Mouse (Mus musculus) stomach, postnatal 0 days (tissue): ENCODE measurements around the gene Sec14l4. TPM values are rescaled to one million over a fixed set of nuclear protein-coding genes. Genes with fewer than 3 reads are reported as not detected.

Experiments used
- ATAC-seq: fragments of 200-750 bp; cut with Nextera tagmentation; 2 replicates; pipeline ENCODE4 v1.8.0; 2017; ENCODE audit not compliant: low FRiP score, low TSS enrichment
- DNase-seq: peaks from one replicate; pipeline ENCODE4 v3.0.0-alpha.2; 2016; ENCODE audit warnings: low spot score
- H3K27ac ChIP-seq: fragments of 300-500 bp; sonication (generic); replicated peaks from 2 replicates; pipeline ENCODE4 v1.5.1; 2014; ENCODE audit warnings: mild to moderate bottlenecking, control low read depth
- H3K27me3 ChIP-seq: fragments of 300-500 bp; sonication (generic); 2 replicates; pipeline ENCODE4 v1.6.1; 2014; ENCODE audit warnings: low read length; ENCODE audit not compliant: control insufficient read depth, insufficient read depth
- H3K36me3 ChIP-seq: fragments of 300-500 bp; sonication (generic); 2 replicates; pipeline ENCODE4 v1.6.1; 2014; ENCODE audit warnings: low read length, mixed read lengths; ENCODE audit not compliant: control insufficient read depth, insufficient read depth
- H3K4me1 ChIP-seq: fragments of 300-500 bp; sonication (generic); replicated peaks from 2 replicates; pipeline ENCODE4 v1.6.1; 2014; ENCODE audit warnings: antibody characterized with exemption; ENCODE audit not compliant: control insufficient read depth, insufficient read depth
- H3K4me2 ChIP-seq: fragments of 300-500 bp; sonication (generic); replicated peaks from 2 replicates; pipeline ENCODE4 v1.6.1; 2014; ENCODE audit warnings: low read depth, mild to moderate bottlenecking, control low read depth, moderate library complexity
- H3K4me3 ChIP-seq: fragments of 300-500 bp; sonication (generic); 2 replicates; pipeline ENCODE4 v1.5.1; 2014; ENCODE audit warnings: low read depth, low read length, control low read depth
- H3K9ac ChIP-seq: fragments of 300-500 bp; sonication (generic); 2 replicates; pipeline ENCODE4 v1.6.1; 2014; ENCODE audit warnings: mild to moderate bottlenecking, low read length, control low read depth, mixed read lengths
- H3K9me3 ChIP-seq: fragments of 300-500 bp; sonication (generic); 2 replicates; pipeline ENCODE4 v1.6.1; 2016; ENCODE audit warnings: low read length; ENCODE audit not compliant: control insufficient read depth
- CTCF ChIP-seq: IDR thresholded peaks from 2 replicates; pipeline ENCODE4 v1.5.1; 2016; ENCODE audit warnings: antibody characterized with exemption, low read depth, mild to moderate bottlenecking, moderate library complexity
- EP300 ChIP-seq: optimal IDR thresholded peaks from 2 replicates; pipeline ENCODE3; 2016; ENCODE audit warnings: antibody characterized with exemption
- WGBS: fragments of 180-500 bp; shearing (Covaris S2); extraction: QIAGEN DNeasy Blood & Tissue Kit; methylation state at CpG from one replicate; pipeline ENCODE4 v1.1.7; 2014; 5-methylcytosine and 5-hydroxymethylcytosine counted together
- polyA plus RNA-seq: library from polyadenylated mRNA; unstranded; fragments of >200 nt; fragmentation: Nextera tagmentation; extraction: Ambion mirVana; gene quantifications from 2 replicates; pipeline ENCODE4 v1.2.1, GENCODE M21; 2015

The Sec14l4 gene
- 2.5 and 3.8 TPM in 2 replicates for polyA plus RNA-seq

DNA sequence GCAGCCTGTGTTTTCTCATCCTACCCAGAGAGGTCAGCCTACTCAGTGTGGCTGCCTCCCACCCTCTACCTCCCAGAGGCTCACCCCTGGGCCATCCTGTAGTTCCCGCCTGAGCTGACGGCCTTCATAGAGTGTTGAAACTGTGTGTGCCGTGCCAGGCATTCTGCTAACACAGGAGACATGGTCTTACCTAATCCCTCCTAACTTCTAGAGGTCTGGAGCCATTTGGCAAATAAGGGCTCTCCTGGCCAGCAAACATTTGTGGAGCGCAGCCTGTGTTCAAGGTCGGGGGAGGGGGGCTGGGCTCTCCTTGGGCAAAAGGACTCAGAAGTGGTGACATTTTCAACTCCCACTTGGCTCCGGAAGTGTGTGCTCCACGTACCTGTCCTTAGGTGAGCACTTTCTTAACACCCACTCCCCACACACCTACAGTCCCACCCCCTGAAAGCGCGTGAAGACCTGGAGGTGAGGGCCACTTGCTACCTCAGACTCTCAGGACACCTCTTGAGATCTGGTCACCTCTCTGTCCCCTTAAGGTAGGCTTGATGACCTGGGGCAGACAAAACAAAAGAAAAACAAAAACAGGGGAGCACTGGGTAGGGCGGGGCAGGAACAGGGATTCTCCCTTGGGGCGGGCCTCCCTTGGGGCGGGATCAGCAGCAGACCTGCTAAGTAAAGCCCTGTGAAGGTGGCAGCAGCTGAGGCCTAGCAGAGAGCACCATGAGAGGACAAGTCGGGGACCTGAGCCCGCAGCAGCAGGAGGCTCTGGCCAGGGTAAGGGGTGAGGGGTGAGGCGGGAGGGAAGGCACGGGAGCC lies at the start of gene Sec14l4:
Sec14l4 (plus strand) TSS at position 337 of the 816 bp plus-strand sequence.
- H3K27me3 ChIP-seq: no peaks in the 10 kb centered on the region
- no peaks in the 10 kb centered on the region for H3K36me3 ChIP-seq
- DNase-seq (peak; percentile 56), ATAC-seq (peak; percentile 53)
- TF ChIP-seq CTCF (no peak), EP300 (no peak)
- H3K27ac ChIP-seq: no peak within 1 kb of the TSS
- no peaks in the 10 kb centered on the region for H3K9me3 ChIP-seq
- H3K4me2 ChIP-seq: no peak within 1 kb of the TSS
- 36% methylated on average over 16 of the region's 16 CpGs for WGBS
- H3K4me1 ChIP-seq: no peaks in the 10 kb centered on the region
- H3K9ac ChIP-seq: peak within 1 kb of the TSS; percentile 18; the same call in 1 of the 2 replicates
- no peak within 1 kb of the TSS for H3K4me3 ChIP-seq

DNA sequence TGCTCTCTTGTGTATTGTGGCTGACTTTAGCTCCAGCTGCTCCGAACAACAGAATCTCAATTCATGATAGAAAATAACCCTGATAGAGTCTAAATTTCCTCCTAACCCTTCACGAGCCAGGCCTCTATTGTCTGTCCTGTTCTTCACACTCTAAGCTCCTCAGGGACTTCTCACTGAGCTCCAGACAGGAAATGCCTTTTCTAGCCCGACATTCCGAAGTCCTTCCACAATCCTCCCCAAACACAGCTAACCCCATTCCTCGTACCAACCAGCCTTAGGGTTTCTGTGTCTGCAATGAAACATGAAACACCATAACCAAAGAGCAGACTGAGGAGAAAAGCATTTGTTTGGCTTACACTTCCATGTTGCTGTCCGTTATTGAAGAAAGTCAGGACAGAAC lies 49.7 kb upstream of the Sec14l4 start:
- no peaks in the 10 kb centered on the region for H3K4me1 ChIP-seq
- no peaks in the 10 kb centered on the region for H3K9me3 ChIP-seq
- H3K4me3 ChIP-seq: no peak overlapping the region
- peaks cover 9% of the 10 kb centered on the region for H3K36me3 ChIP-seq
- H3K4me2 ChIP-seq: no peak overlapping the region
- ATAC-seq (no peak), DNase-seq (no peak)
- no peak overlapping the region for H3K27ac ChIP-seq
- WGBS: 67% methylated on average over 6 of the region's 6 CpGs
- TF ChIP-seq EP300 (no peak), CTCF (no peak)
- no peak overlapping the region for H3K9ac ChIP-seq
- no peaks in the 10 kb centered on the region for H3K27me3 ChIP-seq

DNA sequence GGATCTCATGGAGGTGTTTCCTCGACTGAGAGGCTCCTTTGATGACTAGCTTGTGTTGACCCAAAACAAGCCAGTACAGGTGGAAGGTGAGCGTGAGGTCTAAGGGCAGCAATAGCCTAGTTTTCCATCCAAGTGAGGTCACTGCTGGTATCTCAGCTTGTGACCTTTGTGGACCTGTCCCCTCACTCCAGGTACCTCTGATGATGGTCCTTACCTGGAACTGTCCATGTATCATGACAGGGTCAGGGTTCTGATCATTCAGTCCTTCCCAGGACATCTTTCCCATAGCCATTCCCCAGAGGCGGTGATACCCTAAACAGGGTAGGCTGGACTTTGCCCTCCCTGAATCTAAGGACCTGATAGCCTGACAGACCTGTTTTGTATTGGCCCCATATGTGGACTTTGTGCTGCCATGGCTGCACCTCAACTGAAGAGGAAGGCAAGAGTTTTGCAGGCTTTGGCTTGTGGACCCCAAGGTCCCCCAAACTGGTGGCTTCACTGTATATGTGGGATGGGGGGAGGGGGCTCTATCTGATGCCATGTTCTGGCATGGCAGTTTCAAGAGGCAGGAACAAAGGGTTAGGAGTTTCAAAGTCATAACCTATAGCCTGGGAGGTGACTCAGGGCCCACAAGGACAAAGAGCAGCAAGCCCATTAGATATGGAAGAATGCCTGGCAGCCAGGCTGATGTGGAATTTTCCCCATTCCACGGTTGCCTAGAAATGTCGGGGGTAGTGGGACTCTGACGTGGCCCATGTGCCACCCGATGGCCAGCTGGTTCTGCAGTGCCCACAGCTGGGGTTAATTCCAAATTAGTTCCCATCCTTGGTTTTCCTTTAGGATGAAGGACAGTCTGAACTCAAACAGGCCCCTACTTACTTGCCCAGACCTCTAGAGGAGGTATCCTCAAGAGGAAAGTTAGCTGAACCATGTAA lies 48.7 kb upstream of the Sec14l4 start:
- Histone ChIP-seq H3K4me2 (peak overlapping the region; percentile 49), H3K27me3 (no peaks in the 10 kb centered on the region), H3K27ac (peak overlapping the region; percentile 83), H3K4me1 (0 out of 2 replicates have a peak, but pooled peaks cover 2% of the 10 kb centered on the region), H3K9me3 (no peaks in the 10 kb centered on the region), H3K36me3 (peaks cover 9% of the 10 kb centered on the region), H3K4me3 (peak overlapping the region; percentile 41), H3K9ac (no peak overlapping the region)
- 60% methylated on average over 7 of the region's 7 CpGs for whole genome bisulfite sequencing
- DNase-seq (peak; percentile 58), ATAC-seq (peak; percentile 61)
- TF ChIP-seq CTCF (no peak), EP300 (no peak)

DNA sequence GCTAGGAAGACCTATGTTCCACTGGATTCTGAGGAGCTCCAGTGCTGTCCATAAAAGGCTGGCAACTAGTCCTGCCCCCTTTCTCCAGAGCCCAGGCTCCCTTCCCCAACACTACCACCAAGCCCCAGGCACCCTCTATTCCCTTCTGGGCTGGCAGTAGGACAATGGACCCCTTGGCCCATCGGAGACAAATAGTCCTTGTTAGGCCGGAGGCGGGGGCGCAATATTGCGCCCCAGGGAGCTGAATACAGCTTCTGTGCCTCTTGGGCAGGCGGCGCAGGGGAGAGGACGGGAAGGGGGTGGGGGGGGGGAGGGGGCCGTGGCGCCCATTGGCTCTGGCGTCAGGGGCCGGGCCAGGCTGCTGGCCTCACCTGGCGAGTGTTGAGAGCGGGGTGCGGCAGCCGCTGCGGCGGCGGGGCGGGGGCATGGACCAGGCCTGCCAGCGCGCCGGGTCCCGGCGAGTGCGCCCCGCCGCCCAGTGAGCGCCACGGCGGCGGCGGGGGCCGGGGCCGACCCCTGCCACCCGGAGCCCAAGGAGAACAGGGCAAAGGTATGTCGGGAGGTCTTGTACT lies 47.9 kb upstream of the Sec14l4 start, which contains the start of gene Gal3st1:
Gal3st1 (plus strand) TSS at position 346 of the 572 bp plus-strand sequence.
- H3K4me1 ChIP-seq: 0 out of 2 replicates have a peak, but pooled peaks cover 2% of the 10 kb centered on the region
- peak within 1 kb of the TSS; percentile 51 for H3K9ac ChIP-seq
- DNase-seq: peak; percentile 90
- ATAC-seq: peak; percentile 74
- no peaks in the 10 kb centered on the region for H3K9me3 ChIP-seq
- H3K4me3 ChIP-seq: peak within 1 kb of the TSS; percentile 41
- peak within 1 kb of the TSS; percentile 83 for H3K27ac ChIP-seq
- H3K4me2 ChIP-seq: peak within 1 kb of the TSS; percentile 49
- TF ChIP-seq EP300: no peak
- no peak for TF ChIP-seq CTCF
- H3K27me3 ChIP-seq: no peaks in the 10 kb centered on the region
- 1% methylated on average over 35 of the region's 37 CpGs for WGBS
- peaks cover 2% of the 10 kb centered on the region for H3K36me3 ChIP-seq

DNA sequence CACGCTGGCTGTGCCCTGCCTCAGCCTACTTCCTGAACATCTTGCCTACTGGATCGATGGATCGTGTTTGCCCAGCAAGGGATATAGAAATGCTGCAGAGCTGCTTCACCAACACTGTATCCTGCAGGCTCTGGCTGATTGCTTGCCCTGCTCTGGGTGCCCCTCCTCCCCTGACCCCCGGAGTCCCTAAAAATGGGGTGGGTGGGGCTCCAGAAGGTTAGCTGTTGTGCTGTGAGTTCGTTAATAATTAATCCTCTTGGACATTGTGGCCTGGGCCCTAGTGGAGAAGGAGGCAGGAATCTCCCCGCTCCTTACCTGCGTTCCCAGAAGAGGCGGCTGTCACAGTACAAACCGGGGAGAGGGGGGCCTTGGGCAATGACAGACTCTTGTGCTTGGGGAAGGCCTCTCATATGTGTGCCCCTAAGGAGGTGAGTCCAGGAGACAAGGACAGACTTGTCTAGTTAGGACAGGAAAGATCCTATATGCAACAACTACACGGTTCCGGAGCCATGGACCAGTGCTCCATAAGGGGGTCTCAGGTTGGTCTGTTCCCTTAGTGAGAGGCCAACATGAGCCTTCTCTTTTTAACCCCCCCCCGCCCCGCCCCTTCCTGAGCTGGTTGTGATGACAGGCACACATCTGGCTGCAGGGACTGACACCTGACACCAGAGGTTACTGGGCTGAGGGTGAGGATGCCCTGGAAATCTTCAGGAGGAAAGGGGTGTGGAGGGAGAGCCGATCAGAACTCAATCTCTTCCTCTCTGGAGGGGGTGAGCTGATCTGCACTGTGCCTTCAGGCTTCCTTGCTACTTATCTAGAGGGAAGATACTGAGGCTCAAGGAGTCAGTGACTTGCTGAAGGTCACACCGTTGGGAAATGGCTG lies 47.2 kb upstream of the Sec14l4 start:
- H3K27me3 ChIP-seq: no peaks in the 10 kb centered on the region
- H3K9ac ChIP-seq: peak overlapping the region; percentile 51
- no peaks in the 10 kb centered on the region for H3K36me3 ChIP-seq
- 0 out of 2 replicates have a peak, but pooled peaks cover 2% of the 10 kb centered on the region for H3K4me1 ChIP-seq
- 6% methylated on average over 15 of the region's 15 CpGs for WGBS
- ATAC-seq: peak; percentile 66
- H3K4me2 ChIP-seq: peak overlapping the region; percentile 49
- peak; percentile 74 for DNase-seq
- H3K27ac ChIP-seq: peak overlapping the region; percentile 83
- H3K4me3 ChIP-seq: peak overlapping the region; percentile 41
- TF ChIP-seq EP300: no peak
- TF ChIP-seq CTCF: no peak
- H3K9me3 ChIP-seq: no peaks in the 10 kb centered on the region
